Mouse (Mus musculus) ES-Bruce4 (cell line): ENCODE results near the gene Zfp512b.

Experiments used
- CTCF ChIP-seq: IDR thresholded peaks from one replicate; pipeline ENCODE4 v1.8.1; 2011; ENCODE audit warnings: low read depth, low read length
- EP300 ChIP-seq: IDR thresholded peaks from 2 replicates; pipeline ENCODE4 v1.6.1; 2011; ENCODE audit warnings: low read depth, low read length; ENCODE audit not compliant: insufficient read depth
- POLR2A ChIP-seq: IDR thresholded peaks from one replicate; pipeline ENCODE4 v1.8.1; 2011; ENCODE audit warnings: low read length; ENCODE audit not compliant: insufficient read depth

- TF ChIP-seq POLR2A (no peak), EP300 (no peak), CTCF (no peak)
These were observed 15.5 kb downstream of the Zfp512b start for GRCm38 (mm10) chr2:181577126-181577525.
